Mouse (Mus musculus) heart, embryonic 16.5 days (tissue): ENCODE measurements around the gene Cc2d1a. TPM values are rescaled to one million over a fixed set of nuclear protein-coding genes. Genes with fewer than 3 reads are reported as not detected.

ENCODE experiments used
- ATAC-seq: fragments of 200-750 bp; cut with Nextera tagmentation; replicated peaks from 2 replicates; pipeline ENCODE4 v1.8.0; 2017; ENCODE audit warnings: moderate number of reproducible peaks; ENCODE audit not compliant: insufficient read depth, low FRiP score; ENCODE audit errors: extremely low read depth
- H3K27ac ChIP-seq: fragments of 300-500 bp; sonication (generic); 2 replicates; pipeline ENCODE4 v1.5.1; 2014; ENCODE audit warnings: mild to moderate bottlenecking, low read length, control low read depth, moderate library complexity
- H3K27me3 ChIP-seq: fragments of 300-500 bp; sonication (generic); 2 replicates; pipeline ENCODE4 v1.6.1; 2014; ENCODE audit warnings: low read length, mixed read lengths; ENCODE audit not compliant: control insufficient read depth, insufficient read depth
- H3K36me3 ChIP-seq: fragments of 300-500 bp; sonication (generic); 2 replicates; pipeline ENCODE4 v1.6.1; 2014; ENCODE audit not compliant: control insufficient read depth, insufficient read depth
- H3K4me1 ChIP-seq: fragments of 300-500 bp; sonication (generic); 2 replicates; pipeline ENCODE4 v1.6.1; 2014; ENCODE audit warnings: low read length, mixed read lengths; ENCODE audit not compliant: control insufficient read depth, insufficient read depth
- H3K4me2 ChIP-seq: fragments of 300-500 bp; sonication (generic); 2 replicates; pipeline ENCODE4 v1.6.1; 2014; ENCODE audit warnings: low read depth, mild to moderate bottlenecking, control low read depth, low read length
- H3K4me3 ChIP-seq: fragments of 300-500 bp; sonication (generic); 2 replicates; pipeline ENCODE4 v1.5.1; 2014; ENCODE audit warnings: mild to moderate bottlenecking, control low read depth, low read length
- H3K9ac ChIP-seq: fragments of 300-500 bp; sonication (generic); 2 replicates; pipeline ENCODE4 v1.6.1; 2014; ENCODE audit warnings: low read length, control low read depth
- H3K9me3 ChIP-seq: fragments of 300-500 bp; sonication (generic); replicated peaks from 2 replicates; pipeline ENCODE4 v1.6.1; 2016; ENCODE audit warnings: low read length; ENCODE audit not compliant: control insufficient read depth
- WGBS: fragments of 180-500 bp; shearing (Covaris S2); extraction: QIAGEN DNeasy Blood & Tissue Kit; methylation state at CpG from one replicate; pipeline ENCODE4 v1.1.7; 2014; 5-methylcytosine and 5-hydroxymethylcytosine counted together
- polyA plus RNA-seq: library from polyadenylated mRNA; unstranded; fragments of >200 nt; fragmentation: Nextera tagmentation; extraction: Ambion mirVana; gene quantifications from 2 replicates; pipeline ENCODE4 v1.2.1, GENCODE M21; 2015

The Cc2d1a gene
- polyA plus RNA-seq, 1 experiment from 2014 or later: 14.8 TPM

GRCm38 (mm10) chr8:84127202-84127901 is 20.4 kb downstream of the Cc2d1a start:
- WGBS: 52% methylated on average over 16 of the region's 17 CpGs
- peak; percentile 29; the same call in 1 of the 2 replicates for ATAC-seq

GRCm38 (mm10) chr8:84126742-84127141 is 21.0 kb downstream of the Cc2d1a start:
- H3K4me2 ChIP-seq: no peak overlapping the region
- H3K27ac ChIP-seq: no peak overlapping the region
- 0 out of 2 replicates have a peak, but pooled peaks have one; percentile 19 for ATAC-seq
- H3K4me3 ChIP-seq: no peak overlapping the region
- 73% methylated on average over 2 of the region's 2 CpGs for WGBS
- no peaks in the 10 kb centered on the region for H3K4me1 ChIP-seq
- no peak overlapping the region for H3K9ac ChIP-seq
- H3K27me3 ChIP-seq: no peaks in the 10 kb centered on the region
- no peaks in the 10 kb centered on the region for H3K9me3 ChIP-seq
- no peaks in the 10 kb centered on the region for H3K36me3 ChIP-seq

More at GRCm38 (mm10) chr8:84127202-84127901, 20.4 kb downstream of the Cc2d1a start:
- Histone ChIP-seq H3K4me1 (no peaks in the 10 kb centered on the region), H3K4me3 (no peak overlapping the region), H3K27me3 (no peaks in the 10 kb centered on the region), H3K27ac (no peak overlapping the region), H3K9me3 (no peaks in the 10 kb centered on the region), H3K36me3 (no peaks in the 10 kb centered on the region), H3K9ac (no peak overlapping the region), H3K4me2 (no peak overlapping the region)

GRCm38 (mm10) chr8:84125656-84126055 is 22.1 kb downstream of the Cc2d1a start, which contains the start of gene Podnl1:
Podnl1 (plus strand) TSS chr8:84125989.
- 0 out of 2 replicates have a peak, but pooled peaks have one; percentile 23 for ATAC-seq
- no peak within 1 kb of the TSS for H3K9ac ChIP-seq
- H3K27ac ChIP-seq: no peak within 1 kb of the TSS
- no peak within 1 kb of the TSS for H3K4me3 ChIP-seq
- 44% methylated on average over 9 of the region's 9 CpGs for WGBS
- H3K4me2 ChIP-seq: no peak within 1 kb of the TSS
- no peaks in the 10 kb centered on the region for H3K27me3 ChIP-seq
- H3K9me3 ChIP-seq: no peaks in the 10 kb centered on the region
- no peaks in the 10 kb centered on the region for H3K36me3 ChIP-seq
- no peaks in the 10 kb centered on the region for H3K4me1 ChIP-seq

GRCm38 (mm10) chr8:84122151-84122550 is 25.6 kb downstream of the Cc2d1a start:
- 0 out of 2 replicates have a peak, but pooled peaks cover 4% of the 10 kb centered on the region for H3K9me3 ChIP-seq
- no peak overlapping the region for H3K4me3 ChIP-seq
- 69% methylated on average over 3 of the region's 3 CpGs for WGBS

GRCm38 (mm10) chr8:84115646-84116045 is 32.1 kb downstream of the Cc2d1a start:
- no peak overlapping the region for H3K27ac ChIP-seq
- H3K4me1 ChIP-seq: no peaks in the 10 kb centered on the region
- no peaks in the 10 kb centered on the region for H3K27me3 ChIP-seq
- no peak overlapping the region for H3K4me3 ChIP-seq
- H3K36me3 ChIP-seq: no peaks in the 10 kb centered on the region
- no peak overlapping the region for H3K4me2 ChIP-seq
- WGBS: 80% methylated on average over 6 of the region's 6 CpGs
- H3K9me3 ChIP-seq: 0 out of 2 replicates have a peak, but pooled peaks cover 4% of the 10 kb centered on the region
- no peak overlapping the region for H3K9ac ChIP-seq
- no peak for ATAC-seq

More at GRCm38 (mm10) chr8:84122151-84122550, 25.6 kb downstream of the Cc2d1a start:
- Histone ChIP-seq H3K4me1 (no peaks in the 10 kb centered on the region), H3K36me3 (no peaks in the 10 kb centered on the region), H3K4me2 (no peak overlapping the region), H3K27ac (no peak overlapping the region), H3K9ac (no peak overlapping the region), H3K27me3 (no peaks in the 10 kb centered on the region)
- ATAC-seq: no peak

- Histone ChIP-seq H3K27ac (no peak overlapping the region), H3K36me3 (peaks cover 6% of the 10 kb centered on the region; the same call in 1 of the 2 replicates), H3K4me2 (no peak overlapping the region), H3K9me3 (no peaks in the 10 kb centered on the region), H3K9ac (no peak overlapping the region), H3K4me1 (peaks cover 13% of the 10 kb centered on the region), H3K4me3 (no peak overlapping the region), H3K27me3 (no peaks in the 10 kb centered on the region)
- 89% methylated on average over 6 of the region's 6 CpGs for WGBS
- ATAC-seq: no peak
These were observed 41.3 kb downstream of the Cc2d1a start for GRCm38 (mm10) chr8:84106216-84107040.

- Histone ChIP-seq H3K4me2 (no peak overlapping the region), H3K4me1 (peaks cover 13% of the 10 kb centered on the region), H3K4me3 (no peak overlapping the region), H3K27ac (no peak overlapping the region), H3K9ac (no peak overlapping the region), H3K36me3 (peaks cover 8% of the 10 kb centered on the region; the same call in 1 of the 2 replicates), H3K9me3 (no peaks in the 10 kb centered on the region), H3K27me3 (no peaks in the 10 kb centered on the region)
- WGBS: 73% methylated on average over 2 of the region's 2 CpGs
- ATAC-seq: no peak
These were observed 42.1 kb downstream of the Cc2d1a start for GRCm38 (mm10) chr8:84105676-84106075.

- Histone ChIP-seq H3K9me3 (no peaks in the 10 kb centered on the region), H3K36me3 (peaks cover 8% of the 10 kb centered on the region; the same call in 1 of the 2 replicates), H3K27ac (peak within 1 kb of the TSS; percentile 87), H3K4me3 (peak within 1 kb of the TSS; percentile 70), H3K9ac (peak within 1 kb of the TSS; percentile 85), H3K4me1 (peaks cover 13% of the 10 kb centered on the region), H3K27me3 (no peaks in the 10 kb centered on the region), H3K4me2 (peak within 1 kb of the TSS; percentile 80)
- ATAC-seq: peak; percentile 98
- 9% methylated on average over 42 of the region's 42 CpGs for WGBS
These were observed 42.8 kb downstream of the Cc2d1a start, which contains the start of gene Dcaf15 for GRCm38 (mm10) chr8:84104697-84105609. Dcaf15 (minus strand) TSS chr8:84104768.
